Mouse (Mus musculus): Measurements from ENCODE around the gene Icam2. TPM values are rescaled to one million over a fixed set of nuclear protein-coding genes. Genes with fewer than 3 reads are reported as not detected.
"Not testable (repeated sequence)": the region's sequence is repeated elsewhere in the genome, so short reads cannot be mapped to it uniquely, and the experiment has no call there.

The Icam2 gene
- polyA plus RNA-seq, 1 experiment from 2014 or later, result 107 TPM

GRCm38 (mm10) chr11:106349772-106350171 is 38.1 kb downstream of the Icam2 start:
- Histone ChIP-seq H3K4me3 (ENCODE audit: low read length) (no peak overlapping the region), H3K36me3 (ENCODE audit: control insufficient read depth, insufficient read depth) (no peaks in the 10 kb centered on the region), H3K4me2 (ENCODE audit: low read depth, low read length) (no peak overlapping the region), H3K27ac (ENCODE audit: low read length) (no peak overlapping the region), H3K27me3 (ENCODE audit: control insufficient read depth, insufficient read depth, low read length) (no peaks in the 10 kb centered on the region), H3K4me1 (ENCODE audit: control insufficient read depth, insufficient read depth, low read length) (no peaks in the 10 kb centered on the region), H3K9me3 (replicated peaks; ENCODE audit: control insufficient read depth, low read length) (no peaks in the 10 kb centered on the region), H3K9ac (ENCODE audit: low read length) (no peak overlapping the region)
- WGBS, result 67% methylated on average over 6 of the region's 6 CpGs
- ATAC-seq (replicated peaks; ENCODE audit: extremely low read depth, insufficient read depth, low FRiP score), result no peak

- 41% methylated on average over 6 of the region's 6 CpGs for WGBS
These were observed 43.0 kb downstream of the Icam2 start for GRCm38 (mm10) chr11:106344910-106345309.

GRCm38 (mm10) chr11:106340990-106341520 is 46.8 kb downstream of the Icam2 start:
- Histone ChIP-seq H3K9me3 (replicated peaks; ENCODE audit: control insufficient read depth, low read length) (no peaks in the 10 kb centered on the region), H3K36me3 (ENCODE audit: control insufficient read depth, insufficient read depth) (no peaks in the 10 kb centered on the region), H3K4me3 (ENCODE audit: low read length) (no peak overlapping the region), H3K9ac (ENCODE audit: low read length) (no peak overlapping the region), H3K27ac (ENCODE audit: low read length) (no peak overlapping the region), H3K4me1 (ENCODE audit: control insufficient read depth, insufficient read depth, low read length) (peaks cover 4% of the 10 kb centered on the region; the same call in 1 of the 2 replicates), H3K27me3 (ENCODE audit: control insufficient read depth, insufficient read depth, low read length) (no peaks in the 10 kb centered on the region), H3K4me2 (ENCODE audit: low read depth, low read length) (no peak overlapping the region)
- ATAC-seq (replicated peaks; ENCODE audit: extremely low read depth, insufficient read depth, low FRiP score), result no peak
- 66% methylated on average over 9 of the region's 9 CpGs for WGBS

More at GRCm38 (mm10) chr11:106344910-106345309, 43.0 kb downstream of the Icam2 start:
- ATAC-seq (replicated peaks; ENCODE audit: extremely low read depth, insufficient read depth, low FRiP score), result no peak
- Histone ChIP-seq H3K4me3 (ENCODE audit: low read length) (no peak overlapping the region), H3K27ac (ENCODE audit: low read length) (no peak overlapping the region), H3K4me1 (ENCODE audit: control insufficient read depth, insufficient read depth, low read length) (peaks cover 4% of the 10 kb centered on the region; the same call in 1 of the 2 replicates), H3K9me3 (replicated peaks; ENCODE audit: control insufficient read depth, low read length) (no peaks in the 10 kb centered on the region), H3K36me3 (ENCODE audit: control insufficient read depth, insufficient read depth) (no peaks in the 10 kb centered on the region), H3K27me3 (ENCODE audit: control insufficient read depth, insufficient read depth, low read length) (no peaks in the 10 kb centered on the region), H3K4me2 (ENCODE audit: low read depth, low read length) (no peak overlapping the region), H3K9ac (ENCODE audit: low read length) (no peak overlapping the region)

GRCm38 (mm10) chr11:106339323-106339722 is 48.6 kb downstream of the Icam2 start:
- H3K27ac ChIP-seq (ENCODE audit: low read length); H3K4me2 ChIP-seq (ENCODE audit: low read depth, low read length); H3K9ac ChIP-seq (ENCODE audit: low read length); ATAC-seq (replicated peaks; ENCODE audit: extremely low read depth, insufficient read depth, low FRiP score); H3K9me3 ChIP-seq (replicated peaks; ENCODE audit: control insufficient read depth, low read length); H3K4me1 ChIP-seq (ENCODE audit: control insufficient read depth, insufficient read depth, low read length); H3K27me3 ChIP-seq (ENCODE audit: control insufficient read depth, insufficient read depth, low read length); H3K36me3 ChIP-seq (ENCODE audit: control insufficient read depth, insufficient read depth); H3K4me3 ChIP-seq (ENCODE audit: low read length): not testable (repeated sequence)
- 78% methylated on average over 4 of the region's 4 CpGs for WGBS

GRCm38 (mm10) chr11:106338870-106339269 is 49.0 kb downstream of the Icam2 start:
- Histone ChIP-seq H3K36me3 (ENCODE audit: control insufficient read depth, insufficient read depth) (no peaks in the 10 kb centered on the region), H3K4me1 (ENCODE audit: control insufficient read depth, insufficient read depth, low read length) (peaks cover 4% of the 10 kb centered on the region; the same call in 1 of the 2 replicates), H3K4me2 (ENCODE audit: low read depth, low read length) (no peak overlapping the region), H3K27me3 (ENCODE audit: control insufficient read depth, insufficient read depth, low read length) (no peaks in the 10 kb centered on the region), H3K4me3 (ENCODE audit: low read length) (no peak overlapping the region), H3K9ac (ENCODE audit: low read length) (no peak overlapping the region), H3K27ac (ENCODE audit: low read length) (no peak overlapping the region), H3K9me3 (replicated peaks; ENCODE audit: control insufficient read depth, low read length) (no peaks in the 10 kb centered on the region)
- ATAC-seq (replicated peaks; ENCODE audit: extremely low read depth, insufficient read depth, low FRiP score), result no peak
- WGBS, result 77% methylated on average over 7 of the region's 7 CpGs

- no peaks in the 10 kb centered on the region for H3K27me3 ChIP-seq (ENCODE audit: control insufficient read depth, insufficient read depth, low read length)
- H3K4me1 ChIP-seq (ENCODE audit: control insufficient read depth, insufficient read depth, low read length), result peaks cover 4% of the 10 kb centered on the region; the same call in 1 of the 2 replicates
- H3K27ac ChIP-seq (ENCODE audit: low read length), result no peak overlapping the region
- no peak overlapping the region for H3K4me3 ChIP-seq (ENCODE audit: low read length)
- no peak overlapping the region for H3K4me2 ChIP-seq (ENCODE audit: low read depth, low read length)
- no peaks in the 10 kb centered on the region for H3K9me3 ChIP-seq (replicated peaks; ENCODE audit: control insufficient read depth, low read length)
- no peak for ATAC-seq (replicated peaks; ENCODE audit: extremely low read depth, insufficient read depth, low FRiP score)
- H3K9ac ChIP-seq (ENCODE audit: low read length), result no peak overlapping the region
- 69% methylated on average over 5 of the region's 5 CpGs for WGBS
- no peaks in the 10 kb centered on the region for H3K36me3 ChIP-seq (ENCODE audit: control insufficient read depth, insufficient read depth)
These were observed 49.8 kb downstream of the Icam2 start for GRCm38 (mm10) chr11:106338029-106338428.

- no peak overlapping the region for H3K27ac ChIP-seq (ENCODE audit: low read length)
- no peak overlapping the region for H3K9ac ChIP-seq (ENCODE audit: low read length)
- H3K4me2 ChIP-seq (ENCODE audit: low read depth, low read length), result no peak overlapping the region
- no peaks in the 10 kb centered on the region for H3K27me3 ChIP-seq (ENCODE audit: control insufficient read depth, insufficient read depth, low read length)
- no peak for ATAC-seq (replicated peaks; ENCODE audit: extremely low read depth, insufficient read depth, low FRiP score)
- no peaks in the 10 kb centered on the region for H3K36me3 ChIP-seq (ENCODE audit: control insufficient read depth, insufficient read depth)
- whole genome bisulfite sequencing, result 4% methylated on average over 2 of the region's 2 CpGs
- H3K4me3 ChIP-seq (ENCODE audit: low read length), result no peak overlapping the region
- H3K4me1 ChIP-seq (ENCODE audit: control insufficient read depth, insufficient read depth, low read length), result peaks cover 17% of the 10 kb centered on the region
- no peaks in the 10 kb centered on the region for H3K9me3 ChIP-seq (replicated peaks; ENCODE audit: control insufficient read depth, low read length)
These were observed 53.8 kb downstream of the Icam2 start for GRCm38 (mm10) chr11:106334066-106334465.

GRCm38 (mm10) chr11:106332458-106332857 is 55.4 kb downstream of the Icam2 start:
- Histone ChIP-seq H3K4me3 (ENCODE audit: low read length) (no peak overlapping the region), H3K4me2 (ENCODE audit: low read depth, low read length) (no peak overlapping the region), H3K27me3 (ENCODE audit: control insufficient read depth, insufficient read depth, low read length) (no peaks in the 10 kb centered on the region), H3K9ac (ENCODE audit: low read length) (peak overlapping the region; percentile 22; the same call in 1 of the 2 replicates), H3K27ac (ENCODE audit: low read length) (peak overlapping the region; percentile 51), H3K4me1 (ENCODE audit: control insufficient read depth, insufficient read depth, low read length) (peaks cover 25% of the 10 kb centered on the region), H3K9me3 (replicated peaks; ENCODE audit: control insufficient read depth, low read length) (no peaks in the 10 kb centered on the region), H3K36me3 (ENCODE audit: control insufficient read depth, insufficient read depth) (no peaks in the 10 kb centered on the region)
- ATAC-seq (replicated peaks; ENCODE audit: extremely low read depth, insufficient read depth, low FRiP score), result no peak
- 37% methylated on average over 4 of the region's 4 CpGs for WGBS

GRCm38 (mm10) chr11:106329682-106330081 is 58.2 kb downstream of the Icam2 start:
- ATAC-seq (replicated peaks; ENCODE audit: extremely low read depth, insufficient read depth, low FRiP score), result no peak; the same call in 1 of the 2 replicates
- H3K4me1 ChIP-seq (ENCODE audit: control insufficient read depth, insufficient read depth, low read length), result peaks cover 25% of the 10 kb centered on the region
- no peaks in the 10 kb centered on the region for H3K27me3 ChIP-seq (ENCODE audit: control insufficient read depth, insufficient read depth, low read length)
- no peak overlapping the region; the same call in 1 of the 2 replicates for H3K9ac ChIP-seq (ENCODE audit: low read length)
- H3K4me2 ChIP-seq (ENCODE audit: low read depth, low read length), result peak overlapping the region; percentile 28
- H3K36me3 ChIP-seq (ENCODE audit: control insufficient read depth, insufficient read depth), result no peaks in the 10 kb centered on the region
- H3K27ac ChIP-seq (ENCODE audit: low read length), result peak overlapping the region; percentile 87
- no peak overlapping the region for H3K4me3 ChIP-seq (ENCODE audit: low read length)
- no peaks in the 10 kb centered on the region for H3K9me3 ChIP-seq (replicated peaks; ENCODE audit: control insufficient read depth, low read length)
- 40% methylated on average over 7 of the region's 7 CpGs for WGBS

Measured in heart, embryonic 16.5 days (tissue).